Mouse (Mus musculus) midbrain, embryonic 14.5 days (tissue): ENCODE data around the gene Mroh7. TPM values are rescaled to one million over a fixed set of nuclear protein-coding genes. Genes with fewer than 3 reads are reported as not detected.
A peak's percentile ranks its signal among the peaks of the same experiment; 100 is the strongest.

Source experiments
- ATAC-seq: fragments of 200-750 bp; cut with Nextera tagmentation; 2 replicates; pipeline ENCODE4 v1.8.0; 2017; ENCODE audit warnings: moderate number of reproducible peaks, moderate library complexity; ENCODE audit not compliant: low FRiP score, low TSS enrichment
- DNase-seq: peaks from one replicate; pipeline ENCODE4 v3.0.0-alpha.2; 2015
- H3K27ac ChIP-seq: fragments of 300-500 bp; sonication (generic); replicated peaks from 2 replicates; pipeline ENCODE4 v1.5.1; 2014; ENCODE audit warnings: mild to moderate bottlenecking, low read depth, low read length, moderate library complexity
- H3K27me3 ChIP-seq: fragments of 300-500 bp; sonication (generic); 2 replicates; pipeline ENCODE4 v1.6.1; 2014; ENCODE audit warnings: low read length, control low read depth, mixed read lengths; ENCODE audit not compliant: control insufficient read depth, insufficient read depth
- H3K36me3 ChIP-seq: fragments of 300-500 bp; sonication (generic); 2 replicates; pipeline ENCODE4 v1.6.1; 2014; ENCODE audit warnings: low read length, control low read depth; ENCODE audit not compliant: control insufficient read depth, insufficient read depth
- H3K4me1 ChIP-seq: fragments of 300-500 bp; sonication (generic); 2 replicates; pipeline ENCODE4 v1.6.1; 2014; ENCODE audit warnings: mild to moderate bottlenecking, antibody characterized with exemption, low read length, control low read depth; ENCODE audit not compliant: control insufficient read depth, insufficient read depth
- H3K4me2 ChIP-seq: fragments of 300-500 bp; sonication (generic); 2 replicates; pipeline ENCODE4 v1.6.1; 2014; ENCODE audit warnings: mild to moderate bottlenecking, low read length, moderate library complexity
- H3K4me3 ChIP-seq: fragments of 300-500 bp; sonication (generic); replicated peaks from 2 replicates; pipeline ENCODE4 v1.5.1; 2014; ENCODE audit warnings: low read depth, low read length
- H3K9ac ChIP-seq: fragments of 300-500 bp; sonication (generic); replicated peaks from 2 replicates; pipeline ENCODE4 v1.6.1; 2014; ENCODE audit warnings: mild to moderate bottlenecking, low read length, moderate library complexity
- H3K9me3 ChIP-seq: fragments of 300-500 bp; sonication (generic); 2 replicates; pipeline ENCODE4 v1.6.1; 2016; ENCODE audit warnings: low read length, control low read depth, mixed read lengths; ENCODE audit not compliant: control insufficient read depth
- WGBS: fragments of 180-500 bp; shearing (Covaris S2); extraction: QIAGEN DNeasy Blood & Tissue Kit; methylation state at CpG from one replicate; pipeline ENCODE4 v1.1.7; 2014; 5-methylcytosine and 5-hydroxymethylcytosine counted together
- polyA plus RNA-seq: library from polyadenylated mRNA; unstranded; fragments of >200 nt; fragmentation: Nextera tagmentation; extraction: Ambion mirVana; gene quantifications from 2 replicates; pipeline ENCODE4 v1.2.1, GENCODE M21; 2014

The Mroh7 gene
- polyA plus RNA-seq, 1 experiment from 2014 or later, result 0.43 TPM

GRCm38 (mm10) chr4:106680955-106681354 is 49.8 kb downstream of the Mroh7 start:
- Histone ChIP-seq H3K4me1 (peaks cover 5% of the 10 kb centered on the region), H3K27ac (no peak overlapping the region), H3K27me3 (no peaks in the 10 kb centered on the region), H3K9me3 (no peaks in the 10 kb centered on the region), H3K4me2 (no peak overlapping the region), H3K36me3 (peaks cover 10% of the 10 kb centered on the region), H3K4me3 (no peak overlapping the region), H3K9ac (no peak overlapping the region)
- 68% methylated on average over 2 of the region's 2 CpGs for WGBS
- DNase-seq, result no peak
- no peak for ATAC-seq

DNA sequence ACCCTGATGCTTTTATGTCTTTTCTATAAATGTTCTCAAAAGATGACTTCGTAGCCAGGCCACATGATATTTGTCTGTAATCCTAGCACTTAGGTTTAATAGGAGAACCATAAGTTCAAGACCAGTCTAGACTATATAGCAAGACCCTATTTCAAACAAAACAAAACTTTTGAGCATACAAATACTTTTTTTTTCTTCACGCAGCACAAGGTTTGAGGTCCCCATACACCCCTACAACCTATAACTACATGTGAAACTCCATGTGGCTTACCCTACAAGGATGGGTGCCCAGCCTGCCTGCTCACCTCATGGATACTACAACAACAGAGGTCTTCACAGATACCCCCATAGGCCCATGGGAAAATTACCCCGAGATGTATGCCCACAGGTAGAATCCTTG is 51.6 kb downstream of the Mroh7 start:
- H3K27me3 ChIP-seq, result no peaks in the 10 kb centered on the region
- DNase-seq (no peak), ATAC-seq (peak; percentile 18; the same call in 1 of the 2 replicates)
- peak overlapping the region; percentile 77 for H3K4me3 ChIP-seq
- 36% methylated on average over 3 of the region's 3 CpGs for WGBS
- H3K36me3 ChIP-seq, result peaks cover 26% of the 10 kb centered on the region
- H3K27ac ChIP-seq, result no peak overlapping the region
- peak overlapping the region; percentile 86 for H3K4me2 ChIP-seq
- H3K9ac ChIP-seq, result no peak overlapping the region
- peaks cover 5% of the 10 kb centered on the region for H3K4me1 ChIP-seq
- no peaks in the 10 kb centered on the region for H3K9me3 ChIP-seq

- peak; percentile 95 for ATAC-seq
- 0 out of 2 replicates have a peak within 1 kb of the TSS, but pooled peaks have one; percentile 10 for H3K27ac ChIP-seq
Observed at GRCm38 (mm10) chr4:106678442-106679118, 52.1 kb downstream of the Mroh7 start, which contains the start of gene Ttc4. Ttc4 (minus strand) TSS chr4:106678944.

GRCm38 (mm10) chr4:106676749-106677148 is 54.0 kb downstream of the Mroh7 start:
- 92% methylated on average over 5 of the region's 5 CpGs for WGBS
- Histone ChIP-seq H3K36me3 (peaks cover 48% of the 10 kb centered on the region), H3K4me2 (no peak overlapping the region), H3K4me3 (no peak overlapping the region), H3K4me1 (peaks cover 5% of the 10 kb centered on the region), H3K27me3 (no peaks in the 10 kb centered on the region), H3K9ac (no peak overlapping the region), H3K27ac (no peak overlapping the region), H3K9me3 (no peaks in the 10 kb centered on the region)
- DNase-seq (no peak), ATAC-seq (no peak)

More at GRCm38 (mm10) chr4:106678442-106679118, 52.1 kb downstream of the Mroh7 start, which contains the start of gene Ttc4:
- Histone ChIP-seq H3K4me1 (peaks cover 5% of the 10 kb centered on the region), H3K4me2 (peak within 1 kb of the TSS; percentile 86), H3K9me3 (no peaks in the 10 kb centered on the region), H3K9ac (peak within 1 kb of the TSS; percentile 67), H3K4me3 (peak within 1 kb of the TSS; percentile 77), H3K27me3 (no peaks in the 10 kb centered on the region), H3K36me3 (peaks cover 30% of the 10 kb centered on the region)
- DNase-seq, result peak; percentile 95
- WGBS, result under 1% methylated on average over 43 of the region's 43 CpGs

DNA sequence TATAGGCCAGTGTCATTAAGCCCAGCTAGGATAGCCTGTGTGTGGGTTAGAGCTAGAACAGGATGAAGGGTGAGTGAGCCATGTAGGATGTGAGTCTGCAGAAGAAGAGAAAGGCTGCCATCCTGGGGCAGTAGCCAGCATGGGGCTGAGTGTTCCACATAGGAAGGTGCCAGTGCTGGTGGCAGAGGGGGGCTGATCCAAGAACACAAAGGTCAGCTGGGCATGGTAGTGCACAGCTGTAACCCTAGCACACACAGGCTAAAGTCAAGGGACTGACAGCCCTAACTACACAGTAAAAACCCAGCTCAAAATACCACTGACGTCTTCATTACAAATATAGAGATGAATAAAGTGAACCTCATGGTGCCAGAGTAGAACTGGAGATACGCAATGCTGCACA is 64.2 kb downstream of the Mroh7 start:
- no peaks in the 10 kb centered on the region for H3K27me3 ChIP-seq
- no peaks in the 10 kb centered on the region for H3K4me1 ChIP-seq
- WGBS, result 96% methylated on average over 2 of the region's 2 CpGs
- no peak overlapping the region for H3K9ac ChIP-seq
- no peak overlapping the region for H3K4me3 ChIP-seq
- DNase-seq (no peak), ATAC-seq (no peak)
- peaks cover 99% of the 10 kb centered on the region for H3K36me3 ChIP-seq
- no peak overlapping the region for H3K27ac ChIP-seq
- no peak overlapping the region for H3K4me2 ChIP-seq
- H3K9me3 ChIP-seq, result no peaks in the 10 kb centered on the region

DNA sequence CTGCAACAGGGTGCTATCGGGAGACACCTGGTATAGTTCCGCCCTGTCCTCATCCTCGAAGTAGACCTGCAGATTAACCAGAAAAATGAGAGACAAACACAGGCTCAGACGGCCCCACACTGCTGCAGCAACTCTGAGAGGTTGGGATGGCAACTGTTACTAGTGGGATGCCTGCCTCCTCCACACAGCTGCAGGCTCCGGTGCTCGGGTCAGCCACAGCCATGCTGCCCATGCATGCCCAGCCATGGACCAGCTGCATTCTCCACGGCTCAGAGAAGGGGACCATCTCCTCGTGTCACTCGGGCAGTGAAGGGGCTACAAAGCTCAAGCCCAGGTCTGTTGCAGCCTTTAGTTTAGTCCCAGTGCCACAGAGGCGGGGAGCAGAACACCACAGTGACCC is 65.1 kb downstream of the Mroh7 start:
- H3K9me3 ChIP-seq, result no peaks in the 10 kb centered on the region
- H3K27me3 ChIP-seq, result no peaks in the 10 kb centered on the region
- no peak overlapping the region for H3K9ac ChIP-seq
- H3K4me2 ChIP-seq, result no peak overlapping the region
- peaks cover 99% of the 10 kb centered on the region for H3K36me3 ChIP-seq
- H3K4me3 ChIP-seq, result no peak overlapping the region
- H3K4me1 ChIP-seq, result no peaks in the 10 kb centered on the region
- no peak overlapping the region for H3K27ac ChIP-seq
- WGBS, result 97% methylated on average over 10 of the region's 10 CpGs
- DNase-seq (no peak), ATAC-seq (no peak)

DNA sequence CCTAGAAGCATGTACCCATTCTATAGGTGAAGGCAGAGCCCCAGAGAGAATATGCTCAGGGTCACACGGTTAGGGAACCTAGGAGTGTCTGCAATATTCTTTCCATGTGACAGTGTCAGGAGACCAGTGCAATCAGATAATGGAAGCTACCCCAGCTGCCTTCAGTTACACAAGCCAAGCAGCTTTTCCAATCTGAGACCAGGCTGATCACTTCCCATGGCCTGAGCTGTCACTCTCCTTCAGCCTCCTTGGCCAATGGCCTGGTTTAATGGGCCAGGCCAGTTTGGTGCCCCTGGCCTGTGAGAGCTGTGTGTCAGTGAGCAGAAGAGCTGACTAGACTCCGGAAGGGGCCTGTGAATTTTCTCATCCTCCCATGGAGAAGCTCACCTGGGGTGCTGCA is 65.5 kb downstream of the Mroh7 start:
- no peak overlapping the region for H3K27ac ChIP-seq
- H3K4me2 ChIP-seq, result no peak overlapping the region
- H3K9ac ChIP-seq, result no peak overlapping the region
- no peaks in the 10 kb centered on the region for H3K27me3 ChIP-seq
- DNase-seq (no peak), ATAC-seq (no peak)
- H3K36me3 ChIP-seq, result peaks cover 99% of the 10 kb centered on the region
- no peak overlapping the region for H3K4me3 ChIP-seq
- 98% methylated on average over 2 of the region's 2 CpGs for WGBS
- no peaks in the 10 kb centered on the region for H3K9me3 ChIP-seq
- H3K4me1 ChIP-seq, result no peaks in the 10 kb centered on the region

- 95% methylated on average over 6 of the region's 6 CpGs for WGBS
- H3K4me3 ChIP-seq, result no peak overlapping the region
- no peak overlapping the region for H3K4me2 ChIP-seq
- DNase-seq, result no peak
- no peaks in the 10 kb centered on the region for H3K27me3 ChIP-seq
- peaks cover 99% of the 10 kb centered on the region for H3K36me3 ChIP-seq
- no peaks in the 10 kb centered on the region for H3K4me1 ChIP-seq
- no peak overlapping the region for H3K27ac ChIP-seq
- no peak overlapping the region for H3K9ac ChIP-seq
- ATAC-seq, result no peak
- H3K9me3 ChIP-seq, result no peaks in the 10 kb centered on the region
Observed at GRCm38 (mm10) chr4:106664697-106665096, 66.0 kb downstream of the Mroh7 start.

DNA sequence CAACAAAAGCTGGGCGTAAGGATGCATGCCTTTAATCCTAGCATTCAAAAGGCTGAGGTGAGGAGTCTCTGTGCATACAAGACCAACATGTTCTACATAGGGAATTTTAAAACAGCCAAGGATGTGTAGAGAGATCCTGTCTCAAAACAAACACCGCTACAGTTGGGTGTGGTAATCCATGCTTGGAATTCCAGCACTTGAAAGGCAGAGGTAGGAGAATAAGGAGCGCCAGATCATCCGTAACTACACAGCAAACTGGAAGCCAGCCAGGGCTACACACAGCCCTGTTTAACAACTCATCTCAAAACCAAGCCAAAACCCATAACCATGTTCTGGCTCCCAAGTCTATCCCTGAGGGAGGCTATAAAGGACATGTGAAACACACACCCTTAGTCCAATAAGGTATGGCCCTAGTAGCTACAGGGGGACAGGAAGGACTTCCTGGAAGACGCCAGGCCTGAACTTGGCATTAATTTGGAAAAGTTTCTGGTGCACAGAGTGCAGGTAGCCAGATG is 66.7 kb downstream of the Mroh7 start:
- no peaks in the 10 kb centered on the region for H3K27me3 ChIP-seq
- no peak overlapping the region for H3K4me3 ChIP-seq
- H3K36me3 ChIP-seq, result peaks cover 99% of the 10 kb centered on the region
- DNase-seq (no peak), ATAC-seq (no peak)
- WGBS, result 95% methylated on average over 5 of the region's 5 CpGs
- H3K4me1 ChIP-seq, result no peaks in the 10 kb centered on the region
- no peak overlapping the region for H3K27ac ChIP-seq
- H3K9me3 ChIP-seq, result no peaks in the 10 kb centered on the region
- H3K9ac ChIP-seq, result no peak overlapping the region
- no peak overlapping the region for H3K4me2 ChIP-seq
